Mouse (Mus musculus): Measurements from ENCODE around the gene Tiam1.

DNA sequence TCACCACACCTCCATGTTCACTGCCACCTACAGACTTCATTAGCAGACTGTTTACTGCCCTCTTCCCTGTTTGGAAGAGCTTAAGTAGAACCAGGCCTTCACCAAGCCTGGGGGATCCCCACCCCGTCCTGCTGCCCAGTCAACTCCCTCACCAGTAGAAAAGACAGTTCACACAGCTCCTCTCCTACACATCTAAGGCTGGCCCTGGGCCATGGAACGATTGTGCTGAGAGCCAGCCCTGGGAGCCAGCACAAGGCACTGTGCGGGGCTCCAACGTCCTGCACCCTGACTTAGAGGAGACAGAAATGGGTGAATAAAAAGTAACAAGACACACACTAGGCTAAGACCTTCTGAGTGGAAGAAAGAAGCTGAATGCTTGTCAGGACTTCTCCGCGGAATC lies 20.5 kb downstream of the Tiam1 start:
- no peak for TF ChIP-seq CTCF (IDR thresholded peaks at IDR 0.05; ENCODE audit: borderline replicate concordance, extremely low read depth, insufficient read depth, insufficient read length)
- no peak for TF ChIP-seq POLR2A (IDR thresholded peaks at IDR 0.05; ENCODE audit: borderline replicate concordance, extremely low read depth, insufficient read depth, insufficient read length, poor library complexity, severe bottlenecking)

All from brain, embryonic 14.5 days (tissue).